Mouse (Mus musculus): ENCODE data around the gene Endod1.

Endod1 gene

DNA sequence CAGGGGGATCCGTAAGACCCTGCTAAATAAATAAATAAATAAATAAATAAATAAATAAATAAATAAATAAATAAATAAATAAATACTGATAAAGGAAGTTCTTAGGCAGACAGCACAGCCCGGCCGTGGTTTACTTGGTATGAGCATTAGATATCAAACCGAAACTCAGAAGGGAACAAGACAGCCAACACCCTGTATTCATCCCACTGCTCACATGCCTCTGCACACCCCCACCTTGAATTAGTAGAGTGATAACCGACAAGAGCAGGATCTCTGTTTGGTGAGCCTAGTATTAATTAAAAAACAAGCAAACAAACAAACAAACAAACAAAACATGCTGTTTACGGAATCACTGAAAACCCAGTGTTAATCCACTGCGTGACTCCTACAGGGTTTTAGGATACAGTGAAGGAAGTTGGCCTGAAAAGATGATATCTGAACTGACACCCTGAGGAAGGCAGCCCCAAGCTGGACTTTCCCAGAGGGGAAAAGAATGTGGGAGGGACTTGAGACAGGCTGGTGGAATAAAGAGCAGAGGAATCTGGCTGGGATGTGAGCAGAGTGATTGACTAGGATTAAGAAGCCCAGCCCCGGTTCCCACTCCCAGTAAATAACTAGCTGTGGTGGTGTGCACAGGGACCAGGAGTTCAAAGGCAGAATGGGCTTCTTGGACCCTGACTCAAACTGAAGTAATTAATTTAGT lies at the start of gene Endod1:
Endod1 (minus strand) TSS at position 155 of the 703 bp plus-strand sequence.
- peak; percentile 70 for DNase-seq

DNA sequence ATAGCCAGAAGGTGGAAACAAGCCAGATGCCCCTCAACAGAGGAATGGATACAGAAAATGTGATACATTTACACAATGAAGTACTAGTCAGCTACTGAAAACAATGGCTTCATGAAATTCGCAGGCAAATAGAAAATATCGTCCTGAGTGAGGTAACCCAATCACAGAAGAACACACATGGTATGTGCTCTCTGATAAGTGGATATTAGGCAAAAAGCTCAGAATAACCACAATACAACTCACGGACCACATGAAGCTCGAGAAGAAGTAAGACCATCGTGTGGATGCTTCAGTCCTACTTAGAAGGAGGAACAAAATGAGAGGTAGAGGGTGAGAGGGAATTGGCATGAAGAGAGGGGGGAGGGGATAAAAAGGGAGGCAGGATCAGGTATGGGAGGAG lies 27.8 kb upstream of the Endod1 start:
- DNase-seq = no peak

DNA sequence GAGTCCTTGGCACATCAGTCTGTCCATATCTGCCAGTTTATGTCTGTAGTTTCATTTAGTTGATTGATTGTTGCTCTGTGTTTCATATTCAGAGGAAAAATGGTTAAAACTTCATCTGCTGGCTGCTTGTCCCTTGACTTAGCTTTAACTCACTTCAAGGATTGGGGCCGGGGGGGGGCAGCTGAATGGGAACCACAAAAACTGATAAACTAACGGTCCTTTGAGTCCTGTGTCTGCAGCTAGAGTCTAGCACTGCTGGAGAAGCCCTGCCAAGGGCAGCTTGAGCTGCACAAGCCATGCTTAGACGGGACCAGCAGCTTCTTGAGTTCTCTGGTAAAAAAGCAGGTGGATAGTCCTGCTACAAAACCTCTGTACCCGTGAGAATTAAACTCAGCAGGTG lies 26.7 kb upstream of the Endod1 start:
- no peak for DNase-seq

DNA sequence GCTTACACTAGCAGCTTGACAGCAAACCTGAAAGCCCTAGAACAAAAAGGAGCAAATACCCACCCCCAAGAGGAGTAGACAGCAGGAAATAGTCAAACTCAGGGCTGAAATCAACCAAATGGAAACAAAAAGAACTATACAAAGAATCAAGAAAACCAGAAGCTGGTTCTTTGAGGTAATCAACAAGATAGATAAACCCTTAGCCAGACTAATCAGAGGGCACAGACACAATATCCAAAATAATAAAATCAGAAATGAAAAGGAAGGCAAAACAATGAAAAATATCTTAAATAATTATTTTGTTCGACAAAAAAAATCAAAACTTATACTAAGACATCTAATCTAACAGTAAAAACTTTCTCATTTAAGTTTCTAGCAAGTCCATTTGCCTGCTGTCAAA lies 24.7 kb upstream of the Endod1 start:
- no peak for DNase-seq

DNA sequence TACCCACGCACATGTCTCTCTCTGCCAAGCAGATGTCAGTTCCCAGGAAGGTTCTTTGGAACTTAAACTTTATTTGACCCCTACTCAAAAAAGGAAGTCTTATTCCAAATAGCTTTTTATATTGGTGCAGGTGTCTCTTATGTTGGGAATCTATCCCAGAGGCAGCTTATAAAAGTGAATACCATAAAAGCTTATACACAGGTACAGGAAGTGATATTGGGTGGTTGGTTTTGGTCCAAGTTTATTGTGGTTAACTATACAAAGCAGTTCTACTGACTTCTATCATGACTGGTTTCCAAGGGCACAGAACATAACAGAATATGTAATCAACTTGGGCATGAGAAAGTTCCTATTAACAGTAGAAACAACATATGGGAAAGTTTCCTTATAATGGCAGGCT lies 20.8 kb upstream of the Endod1 start:
- DNase-seq = no peak

DNA sequence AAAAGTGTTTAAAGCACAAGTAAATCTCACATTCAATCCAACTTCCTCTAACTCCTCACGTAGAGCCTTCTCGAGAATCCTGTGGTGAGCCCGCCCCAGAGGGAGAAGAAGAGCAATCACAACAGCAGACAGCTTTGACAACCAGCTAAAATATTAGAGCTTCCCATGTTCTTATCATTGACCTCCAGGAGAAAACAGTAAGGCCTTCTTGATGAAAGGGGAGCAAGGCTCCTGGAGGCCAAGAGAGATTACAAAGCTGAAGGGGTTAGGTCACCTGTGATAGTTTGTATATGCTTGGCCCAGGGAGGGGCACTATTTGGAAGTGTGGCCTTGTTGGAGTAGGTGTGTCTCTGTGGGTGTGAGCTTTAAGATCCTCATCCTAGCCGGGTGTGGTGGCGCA lies 19.1 kb upstream of the Endod1 start:
- DNase-seq = no peak

DNA sequence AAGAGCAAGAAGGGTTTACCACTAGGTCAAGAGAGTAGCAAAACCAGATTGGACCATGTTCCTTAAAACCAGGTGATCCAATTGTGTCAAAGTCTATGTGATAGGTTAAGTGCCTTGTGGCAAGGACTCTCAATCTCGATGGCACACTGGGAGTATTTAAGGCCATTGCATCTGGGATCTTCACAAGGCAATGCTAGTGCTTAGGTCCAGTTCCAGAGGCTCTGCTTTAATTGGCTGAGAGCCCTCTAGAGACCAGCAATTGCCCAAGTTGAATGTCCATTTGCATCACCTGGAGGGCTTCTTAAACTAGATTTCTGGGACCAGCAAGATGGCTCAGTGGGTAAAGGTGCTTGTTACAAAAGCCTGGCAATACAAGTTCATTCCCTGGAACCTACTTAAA lies 17.6 kb upstream of the Endod1 start:
- no peak for DNase-seq

DNA sequence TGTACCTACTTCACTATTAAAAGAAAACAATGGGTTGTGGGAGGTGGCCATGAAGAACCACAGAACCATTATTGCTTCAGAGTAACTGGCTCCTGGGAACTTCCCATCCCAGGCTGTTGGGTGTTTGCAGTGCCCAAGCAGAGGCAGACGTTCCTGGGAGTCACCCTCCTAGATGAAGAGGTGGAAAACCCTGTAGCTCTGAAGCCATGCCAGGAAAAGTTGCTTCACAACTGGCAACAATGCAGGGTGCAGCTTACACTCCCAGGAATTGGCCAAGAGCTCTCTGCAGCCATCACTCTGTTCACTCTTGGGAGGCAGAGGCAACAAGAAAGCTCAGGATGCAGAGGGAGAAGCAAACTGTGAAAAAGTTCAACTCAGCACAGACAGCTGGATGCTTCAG lies 16.8 kb upstream of the Endod1 start:
- DNase-seq = peak; percentile 67

DNA sequence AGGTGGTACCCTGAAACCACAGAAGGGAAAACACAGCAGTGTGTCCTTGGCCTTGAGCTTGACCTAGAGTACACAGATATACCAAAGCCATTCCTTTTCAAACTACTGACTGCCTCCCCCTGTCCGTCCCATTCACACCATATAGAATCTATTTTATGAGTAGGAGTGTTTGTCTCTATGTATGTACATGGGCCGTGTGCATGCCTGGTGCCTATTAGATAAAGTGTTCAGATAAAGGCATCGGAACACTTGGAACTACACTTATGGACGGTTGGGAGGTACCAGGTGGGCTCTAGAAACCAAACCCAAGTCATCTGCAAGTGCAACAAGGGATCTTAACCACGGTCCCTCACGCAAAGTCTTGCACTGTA lies 16.1 kb upstream of the Endod1 start:
- no peak for DNase-seq

DNA sequence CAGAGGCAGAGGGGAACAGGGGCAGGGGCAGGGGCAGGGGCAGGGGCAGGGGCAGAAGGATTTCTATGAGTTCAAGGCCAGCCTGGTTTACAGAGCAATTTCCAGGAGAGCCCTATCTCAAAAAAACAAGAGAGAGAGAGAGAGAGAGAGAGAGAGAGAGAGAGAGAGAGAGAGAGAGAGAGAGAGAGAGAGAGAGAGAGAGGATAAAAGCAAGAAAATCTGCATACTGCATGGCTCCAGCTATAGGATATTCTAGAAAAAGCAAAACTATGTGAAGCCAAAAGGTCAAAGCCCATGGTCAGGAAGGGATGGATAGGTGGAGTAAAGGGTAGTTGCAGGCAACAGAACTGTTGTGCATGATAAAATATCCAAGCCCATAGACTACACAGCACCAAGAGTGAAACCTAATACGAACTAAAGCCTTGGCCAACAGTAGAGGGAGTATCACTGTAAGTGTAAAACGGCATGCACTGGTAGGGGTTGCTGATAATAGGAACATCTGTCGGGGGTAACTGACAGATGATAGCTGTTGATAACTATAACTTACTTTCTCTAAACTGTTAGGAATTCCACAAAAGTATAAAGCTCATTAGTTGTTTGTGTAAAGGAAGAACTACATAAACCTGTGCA lies 15.6 kb upstream of the Endod1 start:
- no peak for DNase-seq

DNA sequence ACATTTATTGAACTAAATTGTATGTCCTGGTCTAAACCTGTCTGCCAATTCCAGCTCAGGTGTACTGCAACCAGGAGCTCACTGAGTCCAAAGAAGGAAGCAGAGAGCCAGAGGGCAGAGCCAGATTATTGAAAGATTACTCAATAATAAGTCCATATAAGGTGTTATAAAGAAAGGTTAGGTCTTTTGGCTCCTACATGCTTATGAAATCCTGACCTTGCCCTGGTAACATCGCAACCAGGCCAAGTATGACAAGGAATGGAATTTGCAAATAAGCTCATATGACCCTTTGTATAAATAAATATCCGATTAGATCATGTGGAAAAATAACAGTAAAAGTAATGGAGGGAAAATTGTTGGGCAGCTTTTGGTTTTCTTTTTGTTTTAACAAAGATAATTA lies 14.8 kb upstream of the Endod1 start:
- peak; percentile 43 for DNase-seq

DNA sequence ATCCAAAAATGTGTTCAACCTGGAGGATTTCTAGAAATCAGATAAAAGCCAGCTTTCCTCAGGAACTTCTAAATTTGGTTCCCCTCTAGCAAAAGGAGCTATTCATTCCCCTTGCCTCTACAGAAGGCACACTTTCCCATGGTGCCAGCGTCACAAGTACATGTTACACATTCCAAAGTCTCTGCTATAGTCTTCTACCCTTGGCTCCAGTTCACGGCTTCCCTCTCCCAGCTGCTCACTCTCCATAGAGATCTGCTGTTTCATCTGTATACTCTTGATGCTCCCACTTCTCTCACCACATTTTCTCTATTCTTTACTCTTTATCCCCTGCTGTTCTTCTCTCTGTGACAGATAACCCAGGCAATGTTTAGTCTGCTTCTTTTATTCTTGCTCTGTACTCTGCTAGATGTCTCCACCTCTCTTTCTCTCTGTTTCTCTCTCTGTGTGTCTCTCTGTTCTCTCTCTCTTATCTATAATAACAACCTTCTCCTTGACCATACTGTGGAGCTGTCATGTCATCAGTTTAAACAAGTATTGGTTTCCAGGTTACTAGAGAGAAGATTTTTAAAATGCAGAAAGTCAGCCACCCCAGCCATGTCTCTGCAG lies 13.8 kb upstream of the Endod1 start:
- no peak for DNase-seq

DNA sequence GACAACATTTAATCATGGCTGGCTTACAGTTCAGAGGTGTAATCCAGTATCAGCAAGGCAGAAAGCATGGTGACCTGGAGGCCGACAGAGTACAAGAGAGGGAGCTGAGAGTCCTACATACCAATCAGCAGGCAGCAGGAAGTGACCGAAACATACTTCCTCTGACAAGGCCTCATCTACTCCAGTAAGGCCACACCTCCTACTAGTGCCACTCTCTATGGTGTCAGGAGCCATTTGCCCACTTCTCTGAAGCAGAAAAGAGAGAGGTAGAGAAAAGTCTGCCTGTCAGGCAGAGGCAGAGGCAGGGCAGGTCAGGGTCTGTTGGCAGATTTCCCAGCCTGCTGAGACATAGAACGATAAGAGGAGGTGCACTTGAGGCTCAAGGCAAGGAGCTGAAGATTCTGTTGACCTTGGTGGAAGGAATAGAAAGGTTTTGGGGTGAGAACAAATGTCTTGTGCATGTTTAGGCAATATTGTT lies 10.6 kb upstream of the Endod1 start:
- DNase-seq = no peak

DNA sequence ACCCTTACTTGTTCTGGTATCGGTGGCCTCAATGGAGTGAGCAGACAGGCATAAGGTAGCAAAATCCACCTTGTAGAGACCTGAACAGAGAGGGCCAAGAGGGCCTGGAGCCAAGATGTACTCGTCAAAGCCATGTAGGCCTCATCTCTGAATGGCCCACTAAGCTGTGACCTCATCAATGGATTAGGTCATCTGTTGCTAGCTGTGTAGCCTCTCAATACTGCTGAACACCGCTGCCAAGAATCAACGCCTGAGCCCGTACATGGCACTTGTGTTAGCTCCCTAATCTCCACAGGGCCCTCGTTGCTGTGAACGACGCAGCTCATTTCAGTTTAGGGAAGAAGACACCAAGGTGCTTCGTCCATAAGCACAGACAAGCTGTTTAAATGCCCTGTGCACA lies 10.0 kb upstream of the Endod1 start:
- no peak for DNase-seq

DNA sequence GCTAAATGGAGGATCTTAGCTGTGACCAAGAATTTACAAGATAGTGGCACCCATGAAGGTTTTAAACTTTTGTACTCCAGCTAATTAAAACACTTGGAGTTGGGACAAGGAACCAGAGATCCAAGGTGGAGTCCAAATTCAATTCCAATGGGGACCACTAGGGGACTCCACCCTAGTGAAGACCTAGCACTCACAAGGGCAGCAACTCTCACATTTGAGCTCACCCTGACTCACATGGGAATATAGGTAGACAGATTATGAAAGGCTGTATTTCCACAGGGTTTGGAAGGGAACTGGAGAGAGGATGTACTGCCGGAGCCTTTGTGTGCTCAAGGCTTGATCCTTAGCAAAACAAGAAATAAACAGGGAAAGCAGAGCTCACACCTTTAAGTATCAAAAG lies 9.0 kb upstream of the Endod1 start:
- DNase-seq = peak; percentile 57

DNA sequence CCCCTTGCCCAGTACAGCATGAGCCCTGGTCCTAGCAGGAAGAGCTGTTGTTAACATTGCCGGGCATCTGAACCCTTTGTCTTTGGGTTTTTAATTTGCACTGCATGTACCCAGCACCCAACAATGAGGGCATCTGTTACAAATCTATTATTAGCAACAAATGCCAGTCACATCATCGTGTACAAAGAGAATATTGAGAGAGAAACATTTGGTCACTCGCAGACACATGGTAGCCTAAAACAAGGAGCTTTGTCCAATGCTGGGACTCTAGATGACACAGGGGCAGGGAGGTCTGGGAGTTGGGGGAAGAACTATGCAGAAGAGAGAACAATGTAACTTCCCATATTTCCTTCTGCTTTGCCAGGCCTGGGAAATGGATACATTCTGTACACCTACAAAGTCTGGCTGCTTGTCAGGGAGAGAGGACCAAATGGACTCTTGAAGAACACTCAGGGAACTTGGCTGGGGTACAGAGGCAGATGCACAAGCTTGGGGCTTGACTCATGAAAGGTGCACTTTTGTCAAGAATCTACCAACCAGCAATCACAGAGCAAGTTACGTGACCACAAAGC lies 7.8 kb upstream of the Endod1 start:
- peak; percentile 35 for DNase-seq

DNA sequence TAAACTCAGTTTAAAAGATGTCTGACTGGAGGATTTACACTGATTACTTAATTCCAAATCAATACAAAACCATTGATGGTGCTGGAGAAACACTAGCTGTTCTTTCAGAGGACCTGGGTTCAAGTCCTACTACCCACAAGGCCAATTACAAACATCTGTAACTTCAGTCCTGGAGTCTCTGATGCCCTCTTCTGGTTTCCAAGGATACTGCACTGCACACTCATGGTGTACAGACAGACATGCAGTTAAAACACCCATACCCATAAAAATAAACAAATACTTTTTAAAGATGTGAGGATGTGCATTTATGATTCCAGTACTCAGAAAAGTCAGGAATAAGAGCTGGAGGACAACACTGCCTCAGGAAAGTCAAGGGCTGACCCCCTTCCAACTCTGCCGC lies 6.7 kb upstream of the Endod1 start:
- peak; percentile 39 for DNase-seq

DNA sequence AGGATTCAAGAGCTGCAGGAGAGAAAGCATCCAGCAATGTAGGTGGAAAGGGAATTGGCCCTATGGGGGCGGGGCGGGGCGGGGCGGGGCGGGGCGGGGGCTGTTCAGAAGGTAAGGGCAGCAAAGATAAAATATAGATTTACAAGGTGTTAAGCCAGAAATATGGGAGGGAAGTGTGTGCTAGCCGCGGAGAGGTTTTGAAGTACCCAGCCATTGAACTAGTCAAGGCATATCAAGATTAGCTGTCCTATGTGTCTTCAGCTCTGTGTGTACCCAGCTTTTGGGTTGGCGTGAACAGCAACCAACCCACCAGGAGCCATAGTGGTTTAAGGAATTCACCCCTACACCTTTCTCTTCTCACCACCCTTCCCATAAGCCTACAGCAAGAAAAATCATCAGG lies 5.5 kb upstream of the Endod1 start:
- DNase-seq = no peak

DNA sequence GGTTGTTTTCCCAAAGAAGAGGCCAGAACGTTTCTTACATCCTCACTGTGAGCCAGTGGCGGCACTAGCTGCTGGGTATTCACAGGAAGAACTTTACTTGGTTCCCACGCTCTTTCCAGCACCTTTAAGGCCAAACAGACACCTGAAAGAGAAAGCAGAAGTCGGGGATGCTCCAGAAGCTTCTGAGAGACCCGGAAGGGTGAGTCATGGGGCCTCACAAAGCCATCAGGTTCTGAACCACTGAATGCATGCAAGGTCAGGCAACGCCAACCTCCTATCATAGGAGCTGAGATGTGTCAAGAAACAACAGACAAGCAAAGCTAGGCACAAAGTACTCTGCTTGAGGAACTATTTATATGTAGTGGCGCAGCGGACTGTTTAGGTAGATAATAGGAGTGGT lies 4.4 kb upstream of the Endod1 start:
- DNase-seq = no peak

DNA sequence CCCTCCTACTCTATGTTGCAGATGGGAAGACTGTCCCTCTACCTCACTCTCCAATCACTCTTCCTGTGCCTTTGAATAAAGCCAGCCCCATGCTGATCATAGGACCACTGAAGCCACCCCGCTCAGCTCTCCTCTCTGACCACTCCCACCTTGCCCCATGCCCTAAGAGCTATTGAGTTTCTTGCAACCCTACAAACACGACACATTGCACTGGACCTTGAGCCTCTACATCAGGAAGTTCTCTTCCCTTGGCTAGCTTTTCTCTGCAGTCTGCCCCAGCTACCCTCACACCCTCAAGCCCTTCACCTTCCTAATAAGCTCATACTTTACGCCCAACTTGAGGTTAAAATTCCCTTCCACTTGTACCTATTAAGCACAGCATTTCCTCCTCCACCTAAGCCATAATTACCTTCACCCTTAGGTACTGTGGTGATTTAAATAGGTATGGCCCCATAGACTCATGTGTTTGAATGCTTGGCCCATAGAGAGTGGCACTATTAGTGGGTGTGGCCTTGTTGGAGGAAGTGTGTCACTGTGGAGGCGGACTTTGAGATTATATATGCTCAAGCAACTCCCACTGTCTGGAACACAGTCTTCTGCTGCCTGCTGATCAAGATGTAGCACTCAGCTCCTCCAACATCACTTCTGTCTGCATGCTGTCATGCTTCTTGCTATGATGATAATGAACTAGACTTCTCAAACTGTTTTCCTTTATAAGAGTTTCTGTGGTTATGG lies 2.0 kb upstream of the Endod1 start:
- DNase-seq = no peak

DNA sequence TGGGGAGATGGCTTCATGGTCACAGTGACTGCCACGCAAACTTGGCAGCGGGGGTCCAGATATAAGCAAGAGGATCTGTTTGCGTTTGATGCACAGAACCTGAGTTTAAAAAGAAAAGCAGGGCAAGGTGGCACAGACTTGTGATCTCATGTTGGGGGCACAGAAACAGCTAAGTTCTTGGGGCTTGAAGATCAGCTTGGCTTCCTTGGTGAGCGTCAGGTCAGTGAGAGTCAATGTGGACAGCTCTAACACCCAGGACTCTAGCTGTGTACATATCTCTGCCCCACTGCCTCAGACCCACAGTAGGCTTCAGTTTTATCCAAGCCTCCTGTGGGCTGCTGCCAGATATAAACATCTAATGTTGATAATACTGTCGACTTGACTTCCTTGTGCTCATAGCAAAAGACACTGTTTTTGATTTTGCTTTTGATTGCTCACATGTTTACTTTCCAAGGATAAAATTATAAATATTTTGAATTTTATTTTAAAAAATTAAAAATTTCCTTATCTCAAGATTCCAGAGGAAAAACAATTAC lies 1.0 kb upstream of the Endod1 start:
- DNase-seq = peak; percentile 56

DNA sequence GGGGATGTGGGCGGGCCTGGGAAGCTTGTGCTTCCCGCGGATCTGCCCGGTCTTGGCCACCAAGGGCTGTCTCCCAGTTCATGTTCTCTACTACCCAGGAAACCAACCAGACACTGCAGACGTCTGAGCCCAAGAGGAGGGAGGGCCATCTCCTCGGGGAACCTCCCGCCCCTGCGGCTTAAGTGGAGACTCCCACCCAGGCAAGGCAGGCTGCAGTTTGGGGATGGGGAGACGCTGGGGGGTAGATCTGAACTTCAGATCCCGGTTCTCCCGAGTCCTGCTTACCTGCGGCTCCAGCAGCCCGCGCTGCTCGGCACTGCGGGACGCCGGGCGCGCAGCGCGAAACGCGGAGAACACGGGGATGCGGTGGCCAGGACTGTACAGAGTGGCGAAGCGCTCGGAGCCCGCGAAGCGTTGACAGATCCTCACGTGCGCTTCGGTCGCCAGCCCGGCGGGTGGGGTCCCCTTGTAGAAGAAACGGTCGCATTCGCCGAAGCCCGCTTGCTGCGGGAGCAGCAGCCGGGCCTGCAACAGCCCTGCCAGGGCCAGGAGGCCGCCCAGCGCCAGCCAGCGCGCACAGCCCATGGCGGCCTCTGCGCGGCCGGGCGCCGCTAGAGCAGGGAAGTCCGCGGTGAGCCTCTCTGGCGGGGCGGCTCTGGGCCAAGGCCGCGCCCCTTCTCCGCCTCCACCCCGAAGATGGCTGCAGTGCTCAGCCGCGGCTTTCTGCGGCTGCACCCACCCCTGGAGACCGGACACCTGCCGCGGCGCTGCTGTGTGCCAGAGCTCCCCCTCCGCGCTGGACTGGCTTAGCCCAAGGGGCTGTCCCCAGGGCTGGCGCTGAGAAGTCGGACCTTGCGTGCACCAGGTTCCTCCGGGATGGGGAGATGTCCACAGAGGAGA lies 671 bp downstream of the Endod1 start:
- peak; percentile 90 for DNase-seq
